Mouse (Mus musculus) MEL (cell line): ENCODE results near the gene Adam12.

ENCODE experiments used
- BHLHE40 ChIP-seq: IDR thresholded peaks from 2 replicates; pipeline ENCODE4 v1.6.1; 2012; ENCODE audit warnings: low read depth, mild to moderate bottlenecking, inconsistent platforms, low read length, improper control_type of control experiment, borderline replicate concordance
- CHD2 ChIP-seq: IDR thresholded peaks from 2 replicates; pipeline ENCODE4 v1.6.1; 2011; ENCODE audit warnings: low read length, improper control_type of control experiment
- CTCF ChIP-seq, 3 experiments: IDR thresholded peaks in 2 of 3; conservative IDR thresholded peaks in 1 of 3; 2 replicates each; pipeline ENCODE4 v1.5.1; 2011 to 2012; ENCODE audit warnings: low read length in 3 of 3, low read depth in 2 of 3, mild to moderate bottlenecking in 2 of 3, improper control_type of control experiment in 1 of 3, inconsistent platforms in 1 of 3, mixed read lengths in 1 of 3, moderate library complexity in 1 of 3; ENCODE audit not compliant: control insufficient read depth in 1 of 3, insufficient read depth in 1 of 3, poor library complexity in 1 of 3, severe bottlenecking in 1 of 3
- E2F4 ChIP-seq: IDR thresholded peaks from 2 replicates; pipeline ENCODE4 v1.6.1; 2011; ENCODE audit warnings: low read depth, low read length, improper control_type of control experiment, borderline replicate concordance
- ETS1 ChIP-seq: IDR thresholded peaks from 2 replicates; pipeline ENCODE4 v1.6.1; 2012; ENCODE audit warnings: low read depth, mild to moderate bottlenecking, inconsistent platforms, low read length, improper control_type of control experiment, moderate library complexity
- MAX ChIP-seq: IDR thresholded peaks from 2 replicates; pipeline ENCODE4 v1.6.1; 2011; ENCODE audit warnings: low read length, improper control_type of control experiment
- MAZ ChIP-seq: IDR thresholded peaks from 2 replicates; pipeline ENCODE4 v1.6.1; 2012; ENCODE audit warnings: low read depth, mild to moderate bottlenecking, inconsistent platforms, low read length, improper control_type of control experiment
- POLR2A ChIP-seq, 2 experiments: IDR thresholded peaks; 2 replicates each; pipeline ENCODE4 v1.6.1; 2011 to 2012; ENCODE audit warnings: low read length in 2 of 2, mild to moderate bottlenecking in 2 of 2, control low read depth in 1 of 2, improper control_type of control experiment in 1 of 2, low read depth in 1 of 2, moderate library complexity in 1 of 2; ENCODE audit not compliant: control insufficient read depth in 1 of 2, insufficient read depth in 1 of 2, poor library complexity in 1 of 2
- POLR2AphosphoS2 ChIP-seq: IDR thresholded peaks from 2 replicates; pipeline ENCODE4 v1.6.1; 2011; ENCODE audit warnings: low read length, improper control_type of control experiment
- POLR2AphosphoS5 ChIP-seq: IDR thresholded peaks from 2 replicates; pipeline ENCODE4 v1.6.1; 2012; ENCODE audit warnings: low read depth, borderline replicate concordance, mild to moderate bottlenecking, inconsistent platforms, low read length, moderate library complexity, mixed read lengths
- SMC3 ChIP-seq: IDR thresholded peaks from 2 replicates; pipeline ENCODE4 v1.6.1; 2011; ENCODE audit warnings: low read depth, low read length, improper control_type of control experiment
- UBTF ChIP-seq: IDR thresholded peaks from 2 replicates; pipeline ENCODE4 v1.6.1; 2012; ENCODE audit warnings: low read depth, mild to moderate bottlenecking, inconsistent platforms, low read length, improper control_type of control experiment, moderate library complexity, borderline replicate concordance; ENCODE audit not compliant: insufficient read depth
- USF1 ChIP-seq: IDR thresholded peaks from 2 replicates; pipeline ENCODE4 v1.6.1; 2014; ENCODE audit warnings: low read depth, mild to moderate bottlenecking, inconsistent platforms, low read length, improper control_type of control experiment, moderate library complexity
- ZC3H11A ChIP-seq: IDR thresholded peaks from 2 replicates; pipeline ENCODE4 v1.6.1; 2012; ENCODE audit warnings: low read depth, mild to moderate bottlenecking, inconsistent platforms, low read length, improper control_type of control experiment

DNA sequence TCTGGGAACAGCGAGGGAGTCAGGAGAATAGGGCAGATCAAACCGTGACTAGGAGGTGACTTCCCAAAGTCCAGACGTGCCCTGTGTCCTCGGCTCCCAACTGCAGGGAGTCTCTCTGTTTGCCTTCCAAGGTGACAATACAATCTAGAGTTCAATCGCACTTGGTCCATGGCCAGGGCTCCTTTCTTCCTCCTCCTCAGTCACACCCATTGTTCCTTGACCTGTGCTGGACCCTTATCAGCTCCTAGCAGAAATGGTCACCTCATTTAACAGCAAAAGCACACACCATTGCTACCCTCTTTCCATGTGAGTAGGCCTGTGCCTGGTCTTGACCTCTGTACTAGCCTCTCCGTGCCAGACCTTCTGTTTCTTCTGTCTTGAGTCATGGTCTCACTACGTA is 311.2 kb downstream of the Adam12 start:
- TF ChIP-seq POLR2AphosphoS2 (no peak), BHLHE40 (no peak), ZC3H11A (no peak), CHD2 (no peak), CTCF (IDR thresholded peaks at IDR 0.05 in 2 of 3, conservative IDR thresholded peaks at IDR 0.05 in 1 of 3; ENCODE audit: control insufficient read depth in 1 of 3, insufficient read depth in 1 of 3, low read depth in 2 of 3, low read length in 3 of 3, poor library complexity in 1 of 3, severe bottlenecking in 1 of 3) (no peak), MAZ (no peak), ETS1 (no peak), POLR2A (IDR thresholded peaks at IDR 0.05; ENCODE audit: control insufficient read depth in 1 of 2, insufficient read depth in 1 of 2, low read depth in 1 of 2, low read length in 2 of 2, poor library complexity in 1 of 2) (no peak), POLR2AphosphoS5 (no peak), MAX (no peak), SMC3 (no peak), E2F4 (no peak), UBTF (no peak), USF1 (no peak)
